Mouse (Mus musculus): ENCODE measurements around the gene Napsa. TPM values are rescaled to one million over a fixed set of nuclear protein-coding genes. Genes with fewer than 3 reads are reported as not detected.
A peak's percentile ranks its signal among the peaks of the same experiment; 100 is the strongest.

The Napsa gene
- total and polyA plus RNA-seq, 3 experiments, result 0.16 to 1.3 (median 0.35) TPM

DNA sequence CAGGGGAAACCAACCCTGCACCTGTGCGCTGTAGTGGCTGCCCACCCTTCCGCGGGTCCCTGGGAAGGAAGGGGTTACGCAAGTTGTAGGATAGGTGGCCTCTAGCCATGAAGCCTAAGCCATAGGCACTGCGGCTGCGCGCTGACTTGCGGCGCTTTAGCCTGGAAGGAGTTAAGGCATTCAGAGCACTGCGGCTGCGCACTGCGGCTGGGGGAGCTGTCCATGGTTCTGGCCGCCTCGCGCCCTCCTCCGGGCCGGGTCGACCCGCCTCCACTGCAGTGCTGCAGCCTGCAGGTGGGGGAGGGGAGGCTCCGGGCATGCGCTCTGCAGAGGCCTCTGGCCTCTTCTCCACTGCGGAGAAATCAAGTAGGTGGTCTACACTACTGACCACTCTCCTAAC lies 21.6 kb downstream of the Napsa start:
- DNase-seq (ENCODE audit: low spot score) (peak; percentile 25), ATAC-seq (ENCODE audit: extremely low read depth, insufficient number of reproducible peaks, low FRiP score, poor library complexity, severe bottlenecking) (no peak)
- H3K4me1 ChIP-seq (ENCODE audit: insufficient read depth, low read depth, low read length), result peaks cover 4% of the 10 kb centered on the region
- no peaks in the 10 kb centered on the region for H3K36me3 ChIP-seq (replicated peaks)
- H3K27me3 ChIP-seq (ENCODE audit: insufficient read depth, low read length), result peaks cover 13% of the 10 kb centered on the region
- H3K9me3 ChIP-seq (replicated peaks), result peaks cover 11% of the 10 kb centered on the region
- H3K4me3 ChIP-seq (ENCODE audit: low read depth, low read length), result no peak overlapping the region
- TF ChIP-seq TAL1 (conservative IDR thresholded peaks at IDR 0.05; ENCODE audit: low read depth, low read length), result no peak
- no peak for TF ChIP-seq GATA2 (IDR thresholded peaks at IDR 0.05; ENCODE audit: borderline replicate concordance, low read depth, low read length)
- TF ChIP-seq POLR2AphosphoS5 (IDR thresholded peaks at IDR 0.05; ENCODE audit: insufficient replicate concordance, low read depth, low read length), result no peak
- TF ChIP-seq CTCF (IDR thresholded peaks at IDR 0.05; ENCODE audit: low read depth, low read length), result no peak
- no peak for TF ChIP-seq GATA1 (IDR thresholded peaks at IDR 0.05; ENCODE audit: borderline replicate concordance, low read length)

DNA sequence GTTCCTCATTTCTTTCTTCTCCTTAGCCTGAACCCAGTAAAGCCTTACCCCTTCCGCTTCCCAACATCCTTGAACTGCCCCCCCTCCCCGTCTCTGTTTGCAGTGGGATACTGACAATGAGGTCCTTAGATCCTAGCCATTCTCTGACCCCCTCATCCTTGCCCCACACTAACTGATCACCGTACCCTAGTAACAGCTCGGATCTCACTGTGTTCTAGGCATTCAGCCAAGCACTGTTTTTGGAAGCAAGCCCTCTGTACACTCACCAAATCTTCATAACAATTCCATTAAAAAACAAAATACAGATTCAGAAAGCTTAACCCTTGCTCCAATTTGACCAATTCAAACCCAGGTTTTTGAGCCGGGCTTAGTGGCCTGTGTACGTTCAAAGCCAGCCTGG lies 22.1 kb downstream of the Napsa start:
- Histone ChIP-seq H3K9me3 (replicated peaks) (peaks cover 11% of the 10 kb centered on the region), H3K4me3 (ENCODE audit: low read depth, low read length) (no peak overlapping the region), H3K27me3 (ENCODE audit: insufficient read depth, low read length) (peaks cover 9% of the 10 kb centered on the region), H3K36me3 (replicated peaks) (no peaks in the 10 kb centered on the region), H3K4me1 (ENCODE audit: insufficient read depth, low read depth, low read length) (peaks cover under 1% of the 10 kb centered on the region)
- no peak for TF ChIP-seq GATA2 (IDR thresholded peaks at IDR 0.05; ENCODE audit: borderline replicate concordance, low read depth, low read length)
- TF ChIP-seq TAL1 (conservative IDR thresholded peaks at IDR 0.05; ENCODE audit: low read depth, low read length), result no peak
- no peak for TF ChIP-seq POLR2AphosphoS5 (IDR thresholded peaks at IDR 0.05; ENCODE audit: insufficient replicate concordance, low read depth, low read length)
- no peak for TF ChIP-seq CTCF (IDR thresholded peaks at IDR 0.05; ENCODE audit: low read depth, low read length)
- no peak for TF ChIP-seq GATA1 (IDR thresholded peaks at IDR 0.05; ENCODE audit: borderline replicate concordance, low read length)
- no peak for ATAC-seq (ENCODE audit: extremely low read depth, insufficient number of reproducible peaks, low FRiP score, poor library complexity, severe bottlenecking)
- DNase-seq (ENCODE audit: low spot score), result no peak

DNA sequence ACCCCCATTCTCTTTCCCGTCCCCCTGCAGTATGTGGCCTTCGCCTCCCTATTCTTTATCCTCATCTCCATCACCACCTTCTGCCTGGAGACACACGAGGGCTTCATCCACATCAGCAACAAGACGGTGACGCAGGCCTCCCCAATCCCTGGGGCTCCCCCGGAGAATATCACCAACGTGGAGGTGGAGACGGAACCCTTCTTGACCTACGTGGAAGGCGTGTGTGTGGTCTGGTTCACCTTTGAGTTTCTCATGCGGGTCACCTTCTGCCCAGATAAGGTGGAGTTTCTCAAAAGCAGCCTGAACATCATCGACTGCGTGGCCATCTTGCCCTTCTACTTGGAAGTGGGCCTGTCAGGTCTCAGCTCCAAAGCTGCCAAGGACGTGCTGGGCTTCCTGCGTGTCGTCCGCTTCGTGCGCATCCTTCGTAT lies 23.0 kb downstream of the Napsa start:
- no peak for ATAC-seq (ENCODE audit: extremely low read depth, insufficient number of reproducible peaks, low FRiP score, poor library complexity, severe bottlenecking)
- peaks cover 2% of the 10 kb centered on the region; the same call in 1 of the 2 replicates for H3K27me3 ChIP-seq (ENCODE audit: insufficient read depth, low read length)
- no peak for TF ChIP-seq GATA1 (IDR thresholded peaks at IDR 0.05; ENCODE audit: borderline replicate concordance, low read length)
- no peak for TF ChIP-seq TAL1 (conservative IDR thresholded peaks at IDR 0.05; ENCODE audit: low read depth, low read length)
- no peak for TF ChIP-seq GATA2 (IDR thresholded peaks at IDR 0.05; ENCODE audit: borderline replicate concordance, low read depth, low read length)
- TF ChIP-seq POLR2AphosphoS5 (IDR thresholded peaks at IDR 0.05; ENCODE audit: insufficient replicate concordance, low read depth, low read length), result no peak
- no peak for TF ChIP-seq CTCF (IDR thresholded peaks at IDR 0.05; ENCODE audit: low read depth, low read length)

DNA sequence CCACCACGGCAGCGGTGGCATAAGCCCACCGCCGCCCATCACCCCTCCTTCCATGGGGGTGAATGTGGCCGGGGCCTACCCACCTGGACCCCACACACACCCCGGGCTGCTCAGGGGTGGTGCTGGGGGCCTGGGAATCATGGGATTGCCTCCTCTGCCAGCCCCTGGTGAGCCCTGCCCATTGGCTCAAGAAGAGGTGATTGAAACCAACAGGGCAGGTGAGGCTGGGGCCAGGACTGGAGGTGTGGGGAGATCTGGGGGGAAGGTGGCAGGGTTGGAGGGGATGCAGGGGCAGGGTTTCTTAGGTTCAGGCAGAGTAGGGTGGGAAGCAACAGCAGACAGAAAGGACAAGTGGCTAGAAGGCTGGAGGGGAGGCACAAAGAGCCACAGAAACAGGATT lies 23.9 kb downstream of the Napsa start:
- Histone ChIP-seq H3K4me3 (ENCODE audit: low read depth, low read length) (no peak overlapping the region), H3K36me3 (replicated peaks) (no peaks in the 10 kb centered on the region), H3K27me3 (ENCODE audit: insufficient read depth, low read length) (no peaks in the 10 kb centered on the region; the same call in 1 of the 2 replicates), H3K9me3 (replicated peaks) (peaks cover 4% of the 10 kb centered on the region), H3K4me1 (ENCODE audit: insufficient read depth, low read depth, low read length) (no peaks in the 10 kb centered on the region)
- ATAC-seq (ENCODE audit: extremely low read depth, insufficient number of reproducible peaks, low FRiP score, poor library complexity, severe bottlenecking) (no peak), DNase-seq (ENCODE audit: low spot score) (no peak)
- TF ChIP-seq TAL1 (conservative IDR thresholded peaks at IDR 0.05; ENCODE audit: low read depth, low read length), result no peak

More for the DNA sequence above, 23.0 kb downstream of the Napsa start:
- Histone ChIP-seq H3K4me3 (ENCODE audit: low read depth, low read length) (no peak overlapping the region), H3K4me1 (ENCODE audit: insufficient read depth, low read depth, low read length) (no peaks in the 10 kb centered on the region), H3K9me3 (replicated peaks) (peaks cover 11% of the 10 kb centered on the region), H3K36me3 (replicated peaks) (no peaks in the 10 kb centered on the region)
- DNase-seq (ENCODE audit: low spot score), result no peak

DNA sequence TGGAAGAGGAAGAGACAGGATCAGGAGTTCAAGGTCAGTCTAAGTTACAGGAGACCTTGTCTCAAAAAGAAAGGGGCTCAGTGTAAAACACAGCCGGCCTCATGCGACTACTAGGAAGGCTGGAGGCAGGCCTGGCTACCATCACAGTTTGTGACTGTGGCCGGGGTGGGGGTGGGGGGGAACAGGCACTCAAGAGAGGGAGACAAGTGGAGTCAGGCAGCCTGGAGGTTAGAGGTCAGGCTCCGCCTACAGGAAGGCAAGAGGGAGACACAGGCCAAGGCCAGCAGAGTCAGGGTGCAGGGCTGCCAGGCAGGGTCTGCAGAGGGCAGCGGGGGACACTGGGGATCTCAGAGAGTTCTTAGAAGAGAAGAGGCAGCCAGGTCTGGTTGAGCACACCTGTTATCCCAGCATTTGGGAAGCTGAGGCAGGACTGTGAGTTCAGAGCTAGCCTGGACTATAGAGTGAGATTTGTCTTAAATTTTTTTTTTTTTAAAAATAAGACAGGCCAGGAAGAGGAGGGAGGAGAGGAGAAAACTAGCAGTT lies 24.9 kb downstream of the Napsa start:
- no peak overlapping the region for H3K4me3 ChIP-seq (ENCODE audit: low read depth, low read length)
- ATAC-seq (ENCODE audit: extremely low read depth, insufficient number of reproducible peaks, low FRiP score, poor library complexity, severe bottlenecking) (no peak), DNase-seq (ENCODE audit: low spot score) (no peak)
- H3K4me1 ChIP-seq (ENCODE audit: insufficient read depth, low read depth, low read length), result no peaks in the 10 kb centered on the region
- no peaks in the 10 kb centered on the region; the same call in 1 of the 2 replicates for H3K27me3 ChIP-seq (ENCODE audit: insufficient read depth, low read length)
- TF ChIP-seq GATA1 (IDR thresholded peaks at IDR 0.05; ENCODE audit: borderline replicate concordance, low read length), result no peak
- no peak for TF ChIP-seq POLR2AphosphoS5 (IDR thresholded peaks at IDR 0.05; ENCODE audit: insufficient replicate concordance, low read depth, low read length)
- no peak for TF ChIP-seq CTCF (IDR thresholded peaks at IDR 0.05; ENCODE audit: low read depth, low read length)
- no peak for TF ChIP-seq TAL1 (conservative IDR thresholded peaks at IDR 0.05; ENCODE audit: low read depth, low read length)
- no peak for TF ChIP-seq GATA2 (IDR thresholded peaks at IDR 0.05; ENCODE audit: borderline replicate concordance, low read depth, low read length)
- H3K36me3 ChIP-seq (replicated peaks), result no peaks in the 10 kb centered on the region
- no peaks in the 10 kb centered on the region for H3K9me3 ChIP-seq (replicated peaks)

DNA sequence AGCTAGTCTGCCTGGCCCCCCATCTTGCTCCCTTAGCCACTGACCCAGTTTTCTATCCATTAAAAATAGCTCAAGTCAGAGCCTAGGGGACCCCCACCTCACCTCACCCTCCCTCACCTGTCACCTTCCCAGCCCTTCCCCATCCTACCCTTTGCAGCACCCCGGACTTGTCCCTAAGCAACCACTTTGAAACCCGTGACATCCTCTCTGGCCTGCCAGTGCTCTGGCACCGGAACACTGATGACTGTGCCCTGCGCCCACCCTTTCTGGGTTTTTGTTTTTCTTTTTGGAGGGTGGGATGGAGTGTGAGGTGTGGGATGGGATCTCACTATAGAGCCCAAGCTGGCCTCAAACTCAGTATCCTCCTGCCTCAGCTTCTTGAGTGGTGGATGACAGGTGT lies 25.5 kb downstream of the Napsa start:
- no peak overlapping the region for H3K4me3 ChIP-seq (ENCODE audit: low read depth, low read length)
- H3K9me3 ChIP-seq (replicated peaks), result no peaks in the 10 kb centered on the region
- H3K4me1 ChIP-seq (ENCODE audit: insufficient read depth, low read depth, low read length), result no peaks in the 10 kb centered on the region
- peaks cover 3% of the 10 kb centered on the region; the same call in 1 of the 2 replicates for H3K27me3 ChIP-seq (ENCODE audit: insufficient read depth, low read length)
- TF ChIP-seq GATA1 (IDR thresholded peaks at IDR 0.05; ENCODE audit: borderline replicate concordance, low read length) (no peak), TAL1 (conservative IDR thresholded peaks at IDR 0.05; ENCODE audit: low read depth, low read length) (no peak)
- H3K36me3 ChIP-seq (replicated peaks), result no peaks in the 10 kb centered on the region
- DNase-seq (ENCODE audit: low spot score) (no peak), ATAC-seq (ENCODE audit: extremely low read depth, insufficient number of reproducible peaks, low FRiP score, poor library complexity, severe bottlenecking) (no peak)

DNA sequence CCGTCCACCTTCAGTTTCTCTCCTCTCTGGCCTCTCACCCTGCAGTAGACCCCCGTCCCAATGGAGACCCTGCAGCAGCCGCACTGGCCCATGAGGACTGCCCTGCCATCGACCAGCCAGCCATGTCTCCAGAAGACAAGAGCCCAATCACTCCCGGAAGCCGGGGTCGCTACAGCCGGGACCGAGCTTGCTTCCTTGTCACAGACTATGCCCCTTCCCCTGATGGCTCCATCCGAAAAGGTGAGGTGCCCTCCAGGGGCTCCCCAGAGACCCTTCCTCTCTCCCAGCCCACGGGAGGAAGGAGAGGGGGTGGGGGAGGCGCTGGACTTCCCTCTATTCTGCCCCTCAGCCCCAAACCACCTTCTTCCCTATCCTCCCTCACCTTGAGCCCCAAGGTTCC lies 26.2 kb downstream of the Napsa start:
- TF ChIP-seq POLR2AphosphoS5 (IDR thresholded peaks at IDR 0.05; ENCODE audit: insufficient replicate concordance, low read depth, low read length) (no peak), CTCF (IDR thresholded peaks at IDR 0.05; ENCODE audit: low read depth, low read length) (no peak), TAL1 (conservative IDR thresholded peaks at IDR 0.05; ENCODE audit: low read depth, low read length) (no peak), GATA1 (IDR thresholded peaks at IDR 0.05; ENCODE audit: borderline replicate concordance, low read length) (no peak), GATA2 (IDR thresholded peaks at IDR 0.05; ENCODE audit: borderline replicate concordance, low read depth, low read length) (no peak)
- no peaks in the 10 kb centered on the region for H3K9me3 ChIP-seq (replicated peaks)
- peaks cover under 1% of the 10 kb centered on the region; the same call in 1 of the 2 replicates for H3K4me1 ChIP-seq (ENCODE audit: insufficient read depth, low read depth, low read length)
- H3K36me3 ChIP-seq (replicated peaks), result no peaks in the 10 kb centered on the region
- no peak for ATAC-seq (ENCODE audit: extremely low read depth, insufficient number of reproducible peaks, low FRiP score, poor library complexity, severe bottlenecking)
- no peak overlapping the region for H3K4me3 ChIP-seq (ENCODE audit: low read depth, low read length)
- H3K27me3 ChIP-seq (ENCODE audit: insufficient read depth, low read length), result peaks cover 7% of the 10 kb centered on the region; the same call in 1 of the 2 replicates
- no peak for DNase-seq (ENCODE audit: low spot score)
